7 mouse cellular contexts compared by ENCODE assay signal in the genomic region with DNA sequence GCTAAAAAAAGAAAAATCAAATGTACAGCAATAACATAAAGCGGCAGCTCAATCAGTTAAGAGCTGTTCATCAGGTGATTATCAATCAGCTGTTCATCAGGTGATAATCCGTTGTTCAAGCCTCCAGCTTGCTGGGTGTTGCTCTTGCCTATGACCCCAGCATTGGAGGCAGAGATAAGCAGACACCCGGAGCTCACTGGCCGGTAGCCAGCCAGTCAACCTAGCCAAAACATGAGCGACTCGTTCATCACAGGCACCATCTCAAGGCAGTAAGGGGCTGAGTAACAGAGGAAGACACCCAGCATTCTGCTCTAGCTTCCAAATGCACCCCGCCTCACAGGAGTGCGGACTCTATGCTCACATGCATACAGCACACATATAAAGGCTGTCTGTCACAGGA. TPM values are rescaled to one million over a fixed set of nuclear protein-coding genes. Genes with fewer than 3 reads are reported as not detected.
A peak's percentile ranks its signal among the peaks of the same experiment; 100 is the strongest.
DNase-seq lines count a peak whose midpoint lies in the region; ATAC-seq and TF ChIP-seq lines count a peak whose summit lies in the region.

No protein-coding gene starts in this region.

- H3K27ac ChIP-seq in lung, postnatal 0 days (ENCODE audit: low read length), result no peak overlapping the region
- peak overlapping the region; percentile 49 for H3K27ac ChIP-seq in heart, embryonic 13.5 days (replicated peaks)
- no peak overlapping the region for H3K27ac ChIP-seq in forebrain, embryonic 14.5 days (ENCODE audit: low read depth, low read length)

- no peaks in the 10 kb centered on the region for H3K9me3 ChIP-seq in lung, postnatal 0 days (ENCODE audit: low read length)
- H3K9me3 ChIP-seq in heart, embryonic 13.5 days, result no peaks in the 10 kb centered on the region
- no peaks in the 10 kb centered on the region for H3K9me3 ChIP-seq in forebrain, embryonic 14.5 days (replicated peaks; ENCODE audit: control insufficient read depth, low read length)

- no peak overlapping the region for H3K4me2 ChIP-seq in lung, postnatal 0 days (replicated peaks; ENCODE audit: low read depth, low read length)
- H3K4me2 ChIP-seq in heart, embryonic 13.5 days, result peak overlapping the region; percentile 42
- no peak overlapping the region for H3K4me2 ChIP-seq in forebrain, embryonic 14.5 days (ENCODE audit: low read length)

- no peak overlapping the region for H3K4me3 ChIP-seq in lung, postnatal 0 days (ENCODE audit: low read depth, low read length)
- no peak overlapping the region; the same call in 1 of the 2 replicates for H3K4me3 ChIP-seq in heart, embryonic 13.5 days
- H3K4me3 ChIP-seq in forebrain, embryonic 14.5 days (ENCODE audit: low read depth, low read length), result no peak overlapping the region

- H3K27me3 ChIP-seq in lung, postnatal 0 days (replicated peaks; ENCODE audit: insufficient read depth, low read length), result no peaks in the 10 kb centered on the region
- H3K27me3 ChIP-seq in heart, embryonic 13.5 days (replicated peaks), result no peaks in the 10 kb centered on the region
- no peaks in the 10 kb centered on the region for H3K27me3 ChIP-seq in forebrain, embryonic 14.5 days (replicated peaks; ENCODE audit: control insufficient read depth, insufficient read depth, low read length)

- peak; percentile 31 for DNase-seq in lung, postnatal 10 days
- no peak for DNase-seq in lung, postnatal 0 days (ENCODE audit: low spot score)
- peak; percentile 56 for DNase-seq in adrenal gland, postnatal 25 days
- DNase-seq in naive thymus-derived CD4-positive, alpha-beta T cell, adult 2 months (ENCODE audit: low read depth), result peak; percentile 57
- DNase-seq in forebrain, embryonic 14.5 days (ENCODE audit: low spot score), result no peak
- DNase-seq in thymus, postnatal 4 days, result no peak

- H3K9ac ChIP-seq in lung, postnatal 0 days (replicated peaks; ENCODE audit: low read depth), result no peak overlapping the region
- H3K9ac ChIP-seq in heart, embryonic 13.5 days, result peak overlapping the region; percentile 63
- no peak overlapping the region for H3K9ac ChIP-seq in forebrain, embryonic 14.5 days (ENCODE audit: low read length)

- WGBS in lung, postnatal 0 days, result 42% methylated on average over 8 of the region's 8 CpGs
- WGBS in heart, embryonic 13.5 days, result 26% methylated on average over 8 of the region's 8 CpGs
- WGBS in forebrain, embryonic 14.5 days, result 75% methylated on average over 8 of the region's 8 CpGs

- H3K36me3 ChIP-seq in lung, postnatal 0 days (ENCODE audit: insufficient read depth, low read length), result no peaks in the 10 kb centered on the region
- peaks cover 17% of the 10 kb centered on the region for H3K36me3 ChIP-seq in heart, embryonic 13.5 days
- 0 out of 2 replicates have a peak, but pooled peaks cover 4% of the 10 kb centered on the region for H3K36me3 ChIP-seq in forebrain, embryonic 14.5 days (ENCODE audit: control insufficient read depth, insufficient read depth, low read length)

- ATAC-seq in lung, postnatal 0 days, result no peak
- no peak for ATAC-seq in heart, embryonic 13.5 days (ENCODE audit: extremely low read depth, insufficient number of reproducible peaks, low FRiP score, low TSS enrichment)
- ATAC-seq in forebrain, embryonic 14.5 days, result no peak

- no peak for TF ChIP-seq EP300 in lung, postnatal 0 days (IDR thresholded peaks at IDR 0.05)

- no peaks in the 10 kb centered on the region for H3K4me1 ChIP-seq in lung, postnatal 0 days (ENCODE audit: insufficient read depth, low read depth, low read length)
- peaks cover 46% of the 10 kb centered on the region for H3K4me1 ChIP-seq in heart, embryonic 13.5 days
- H3K4me1 ChIP-seq in forebrain, embryonic 14.5 days (ENCODE audit: control insufficient read depth, insufficient read depth, low read length), result no peaks in the 10 kb centered on the region

- TF ChIP-seq CTCF in lung, postnatal 0 days (IDR thresholded peaks at IDR 0.05), result no peak

RNA-seq across cellular contexts. Expression of gene Atp1b3, which starts 10.4 kb away (rescaled TPM):
- polyA plus RNA-seq in lung, postnatal 0 days (2015; fragmentation: Nextera tagmentation; extraction: Ambion mirVana), result 206 and 220 TPM in 2 replicates
- 192 and 215 TPM in 2 replicates for total RNA-seq in adrenal gland, postnatal 25 days (2021)
- polyA plus RNA-seq in heart, embryonic 13.5 days (2015; fragmentation: Nextera tagmentation; extraction: Ambion mirVana), result 130 and 141 TPM in 2 replicates
- polyA plus RNA-seq in forebrain, embryonic 14.5 days (2014; fragmentation: Nextera tagmentation; extraction: Ambion mirVana), result 143 and 163 TPM in 2 replicates

Comparison
In these comparisons a context has a peak if more than half of its experiments do, and no peak if none do; other contexts are left out.
1. DNase-seq: peak in lung, postnatal 10 days (single experiment), adrenal gland, postnatal 25 days (single experiment) and naive thymus-derived CD4-positive, alpha-beta T cell, adult 2 months (single experiment); none in lung, postnatal 0 days (single experiment), forebrain, embryonic 14.5 days (single experiment) and thymus, postnatal 4 days (single experiment).